Mouse (Mus musculus) forelimb bud, embryonic 11.5 days (tissue): ENCODE data around the gene Vamp1.

Experiments used
- DNase-seq: peaks from one replicate; pipeline ENCODE4 v3.0.0-alpha.2; 2012; ENCODE audit warnings: low read depth, low spot score

Gene Vamp1

GRCm38 (mm10) chr6:125286944-125287343 lies 71.6 kb downstream of the Vamp1 start:
- DNase-seq = no peak

GRCm38 (mm10) chr6:125288730-125289129 lies 73.4 kb downstream of the Vamp1 start:
- no peak for DNase-seq

- DNase-seq = no peak
These were observed 76.0 kb downstream of the Vamp1 start for GRCm38 (mm10) chr6:125291329-125291728.

- DNase-seq = no peak
These were observed 76.9 kb downstream of the Vamp1 start for GRCm38 (mm10) chr6:125292256-125292655.

- DNase-seq = no peak
These were observed 78.7 kb downstream of the Vamp1 start for GRCm38 (mm10) chr6:125294049-125294448.
